ENCODE assay signal across 9 mouse cellular contexts in the genomic region with DNA sequence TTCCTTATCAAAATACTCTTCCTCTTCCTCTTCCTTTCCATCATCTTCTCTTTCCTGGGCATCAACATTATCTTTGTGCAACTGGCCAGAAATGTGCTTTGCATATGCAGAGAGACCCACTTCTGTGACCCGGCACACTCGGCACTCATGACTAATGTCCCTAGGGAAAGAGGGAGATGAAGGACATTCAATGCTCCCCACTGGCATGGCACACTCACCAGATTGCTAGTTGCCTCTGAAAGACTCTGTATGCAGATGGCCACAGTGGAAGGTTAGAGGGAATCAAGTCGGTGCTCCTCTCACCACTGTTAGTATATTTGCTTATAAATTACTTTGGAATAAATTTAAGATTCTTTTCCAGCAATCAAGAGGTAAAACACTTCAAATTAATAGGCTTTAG. TPM values are rescaled to one million over a fixed set of nuclear protein-coding genes. Genes with fewer than 3 reads are reported as not detected.
A peak's percentile ranks its signal among the peaks of the same experiment; 100 is the strongest.
DNase-seq lines count a peak whose midpoint lies in the region; ATAC-seq lines count a peak whose summit lies in the region.
"Had no signal": no experiment of that assay in that cellular context is flagged by ENCODE, and none has a peak within 500 bp of the region (broad histone marks: within the 10 kb centered on the region; RNA-seq: fewer than 3 reads in every experiment).

No protein-coding gene starts in this region.

- H3K27ac ChIP-seq in embryonic facial prominence, embryonic 13.5 days: peak overlapping the region; percentile 33; the same call in 1 of the 2 replicates
- no peak overlapping the region for H3K27ac ChIP-seq in embryonic facial prominence, embryonic 10.5 days (replicated peaks)
- H3K27ac ChIP-seq in heart, embryonic 15.5 days: peak overlapping the region; percentile 94
- H3K27ac ChIP-seq: limb, embryonic 12.5 days had no signal

- DNase-seq in embryonic facial prominence, embryonic 10.5 days (ENCODE audit: low spot score): no peak
- DNase-seq in lung, postnatal 14 days: peak; percentile 6
- no peak for DNase-seq in lung, postnatal 10 days
- peak; percentile 10 for DNase-seq in retina, embryonic 14.5 days (ENCODE audit: low spot score)
- DNase-seq in urinary bladder, postnatal 10 days (ENCODE audit: low spot score): no peak
- DNase-seq in embryo, embryonic 9.5 days (ENCODE audit: extremely low spot score): no peak

- peaks cover 21% of the 10 kb centered on the region for H3K36me3 ChIP-seq in embryonic facial prominence, embryonic 13.5 days
- peaks cover 66% of the 10 kb centered on the region for H3K36me3 ChIP-seq in embryonic facial prominence, embryonic 10.5 days (replicated peaks)
- peaks cover 22% of the 10 kb centered on the region for H3K36me3 ChIP-seq in heart, embryonic 15.5 days

- no peaks in the 10 kb centered on the region for H3K27me3 ChIP-seq in embryonic facial prominence, embryonic 13.5 days
- no peaks in the 10 kb centered on the region for H3K27me3 ChIP-seq in embryonic facial prominence, embryonic 10.5 days (replicated peaks; ENCODE audit: low read depth, poor library complexity, severe bottlenecking)
- no peaks in the 10 kb centered on the region for H3K27me3 ChIP-seq in heart, embryonic 15.5 days
- H3K27me3 ChIP-seq: limb, embryonic 12.5 days had no signal

- no peak for ATAC-seq in embryonic facial prominence, embryonic 13.5 days (ENCODE audit: insufficient number of reproducible peaks, insufficient read depth, low FRiP score, low TSS enrichment, low read depth)
- peak; percentile 65 for ATAC-seq in heart, embryonic 15.5 days (replicated peaks; ENCODE audit: insufficient number of reproducible peaks, insufficient read depth, low FRiP score, low read depth)

- H3K4me3 ChIP-seq in embryonic facial prominence, embryonic 13.5 days: no peak overlapping the region
- H3K4me3 ChIP-seq in embryonic facial prominence, embryonic 10.5 days: no peak overlapping the region
- H3K4me3 ChIP-seq in heart, embryonic 15.5 days: peak overlapping the region; percentile 47
- H3K4me3 ChIP-seq: limb, embryonic 12.5 days had no signal

- peaks cover 15% of the 10 kb centered on the region for H3K4me1 ChIP-seq in embryonic facial prominence, embryonic 13.5 days
- no peaks in the 10 kb centered on the region for H3K4me1 ChIP-seq in embryonic facial prominence, embryonic 10.5 days
- H3K4me1 ChIP-seq in heart, embryonic 15.5 days (replicated peaks): peaks cover 9% of the 10 kb centered on the region
- H3K4me1 ChIP-seq: limb, embryonic 12.5 days had no signal

- no peak overlapping the region for H3K9ac ChIP-seq in embryonic facial prominence, embryonic 13.5 days
- H3K9ac ChIP-seq in heart, embryonic 15.5 days: peak overlapping the region; percentile 54
- H3K9ac ChIP-seq: limb, embryonic 12.5 days had no signal

- 0 out of 2 replicates have a peak overlapping the region, but pooled peaks have one; percentile 3 for H3K4me2 ChIP-seq in embryonic facial prominence, embryonic 13.5 days
- peak overlapping the region; percentile 63 for H3K4me2 ChIP-seq in heart, embryonic 15.5 days
- H3K4me2 ChIP-seq: limb, embryonic 12.5 days had no signal

- no peaks in the 10 kb centered on the region for H3K9me3 ChIP-seq in embryonic facial prominence, embryonic 13.5 days
- no peaks in the 10 kb centered on the region for H3K9me3 ChIP-seq in embryonic facial prominence, embryonic 10.5 days
- H3K9me3 ChIP-seq in heart, embryonic 15.5 days (replicated peaks): no peaks in the 10 kb centered on the region
- H3K9me3 ChIP-seq: limb, embryonic 12.5 days had no signal

- 74% methylated on average over 3 of the region's 3 CpGs for WGBS in embryonic facial prominence, embryonic 13.5 days
- WGBS in embryonic facial prominence, embryonic 10.5 days: 91% methylated on average over 3 of the region's 3 CpGs
- WGBS in heart, embryonic 15.5 days: 24% methylated on average over 3 of the region's 3 CpGs

RNA-seq across cellular contexts. Expression of gene Zfp106, which starts 24.3 kb away (rescaled TPM):
- 49.1 and 49.7 TPM in 2 replicates for polyA plus RNA-seq in embryonic facial prominence, embryonic 13.5 days (2015; fragmentation: Nextera tagmentation; extraction: Ambion mirVana)
- polyA plus RNA-seq in embryonic facial prominence, embryonic 10.5 days (2016; fragmentation: Nextera tagmentation; extraction: Ambion mirVana): 77.8 and 78.8 TPM in 2 replicates
- polyA plus RNA-seq in heart, embryonic 15.5 days (2015; fragmentation: Nextera tagmentation; extraction: Ambion mirVana): 40.9 and 43.2 TPM in 2 replicates

RNA-seq across cellular contexts. Expression of gene Snap23, which starts 28.1 kb away (rescaled TPM):
- polyA plus RNA-seq in embryonic facial prominence, embryonic 13.5 days (2015; fragmentation: Nextera tagmentation; extraction: Ambion mirVana): 51.7 and 54.5 TPM in 2 replicates
- polyA plus RNA-seq in embryonic facial prominence, embryonic 10.5 days (2016; fragmentation: Nextera tagmentation; extraction: Ambion mirVana): 57.4 and 60.5 TPM in 2 replicates
- polyA plus RNA-seq in heart, embryonic 15.5 days (2015; fragmentation: Nextera tagmentation; extraction: Ambion mirVana): 45.6 and 46.0 TPM in 2 replicates

Comparison
In these comparisons a context has a peak if more than half of its experiments do, and no peak if none do; other contexts are left out.
1. DNase-seq: peak in lung, postnatal 14 days (single experiment) and retina, embryonic 14.5 days (single experiment); none in embryonic facial prominence, embryonic 10.5 days (single experiment), lung, postnatal 10 days (single experiment), urinary bladder, postnatal 10 days (single experiment) and embryo, embryonic 9.5 days (single experiment).